Mouse (Mus musculus) forebrain, embryonic 16.5 days (tissue): ENCODE measurements at regions not wholly inside any gene's neighbourhood (a gene's known extent, or its start where the extent isn't known, plus 50 kb on each side); places are given as distances from the start of the nearest gene placed in this dataset.
A peak's percentile ranks its signal among the peaks of the same experiment; 100 is the strongest.

Source experiments
- ATAC-seq: fragments of 200-750 bp; cut with Nextera tagmentation; 2 replicates; pipeline ENCODE4 v1.8.0; 2017; ENCODE audit warnings: mild to moderate bottlenecking, moderate library complexity
- H3K27ac ChIP-seq: fragments of 300-500 bp; sonication (generic); 2 replicates; pipeline ENCODE4 v1.5.1; 2014; ENCODE audit warnings: low read length, control low read depth
- H3K27me3 ChIP-seq: fragments of 300-500 bp; sonication (generic); replicated peaks from 2 replicates; pipeline ENCODE4 v1.6.1; 2014; ENCODE audit warnings: low read length; ENCODE audit not compliant: control insufficient read depth, insufficient read depth
- H3K36me3 ChIP-seq: fragments of 300-500 bp; sonication (generic); 2 replicates; pipeline ENCODE4 v1.6.1; 2014; ENCODE audit not compliant: control insufficient read depth, insufficient read depth
- H3K4me1 ChIP-seq: fragments of 300-500 bp; sonication (generic); replicated peaks from 2 replicates; pipeline ENCODE4 v1.6.1; 2014; ENCODE audit warnings: low read length; ENCODE audit not compliant: control insufficient read depth, insufficient read depth
- H3K4me2 ChIP-seq: fragments of 300-500 bp; sonication (generic); 2 replicates; pipeline ENCODE4 v1.6.1; 2014; ENCODE audit warnings: mild to moderate bottlenecking, low read length, control low read depth
- H3K4me3 ChIP-seq: fragments of 300-500 bp; sonication (generic); replicated peaks from 2 replicates; pipeline ENCODE4 v1.5.1; 2014; ENCODE audit warnings: mild to moderate bottlenecking, low read length, control low read depth
- H3K9ac ChIP-seq: fragments of 300-500 bp; sonication (generic); replicated peaks from 2 replicates; pipeline ENCODE4 v1.6.1; 2014; ENCODE audit warnings: low read depth, low read length, control low read depth
- H3K9me3 ChIP-seq: fragments of 300-500 bp; sonication (generic); 2 replicates; pipeline ENCODE4 v1.6.1; 2016; ENCODE audit warnings: low read length; ENCODE audit not compliant: control insufficient read depth
- whole genome bisulfite sequencing: fragments of 180-500 bp; shearing (Covaris S2); extraction: QIAGEN DNeasy Blood & Tissue Kit; methylation state at CpG from one replicate; pipeline ENCODE4 v1.1.7; 2014; 5-methylcytosine and 5-hydroxymethylcytosine counted together

- Histone ChIP-seq H3K27ac (peak overlapping the region; percentile 27; the same call in 1 of the 2 replicates), H3K9me3 (no peaks in the 10 kb centered on the region), H3K36me3 (no peaks in the 10 kb centered on the region), H3K4me2 (no peak overlapping the region), H3K4me3 (no peak overlapping the region), H3K9ac (no peak overlapping the region), H3K27me3 (no peaks in the 10 kb centered on the region), H3K4me1 (peaks cover 12% of the 10 kb centered on the region)
- peak; percentile 45 for ATAC-seq
- 22% methylated on average over 7 of the region's 7 CpGs for WGBS
Measured at GRCm38 (mm10) chr16:39303371-39303770, 410.9 kb downstream of the Igsf11 start.

- Histone ChIP-seq H3K4me3 (no peak overlapping the region), H3K4me2 (no peak overlapping the region), H3K27ac (no peak overlapping the region), H3K9me3 (no peaks in the 10 kb centered on the region), H3K36me3 (no peaks in the 10 kb centered on the region), H3K27me3 (no peaks in the 10 kb centered on the region), H3K4me1 (peaks cover 7% of the 10 kb centered on the region), H3K9ac (no peak overlapping the region)
- ATAC-seq = no peak
- 52% methylated on average over 5 of the region's 5 CpGs for WGBS
Measured at GRCm38 (mm10) chr16:39307951-39308350, 415.5 kb downstream of the Igsf11 start.

- peak overlapping the region; percentile 32; the same call in 1 of the 2 replicates for H3K9ac ChIP-seq
- no peak overlapping the region for H3K4me3 ChIP-seq
- peak; percentile 95 for ATAC-seq
- no peak overlapping the region for H3K4me2 ChIP-seq
- 22% methylated on average over 15 of the region's 15 CpGs for WGBS
- no peaks in the 10 kb centered on the region for H3K27me3 ChIP-seq
- H3K9me3 ChIP-seq = no peaks in the 10 kb centered on the region
- H3K27ac ChIP-seq = peak overlapping the region; percentile 74
- H3K4me1 ChIP-seq = 0 out of 2 replicates have a peak, but pooled peaks cover 3% of the 10 kb centered on the region
- H3K36me3 ChIP-seq = no peaks in the 10 kb centered on the region
Measured at GRCm38 (mm10) chr16:39316752-39317594, 424.5 kb downstream of the Igsf11 start.

- no peak overlapping the region for H3K4me2 ChIP-seq
- 86% methylated on average over 2 of the region's 2 CpGs for WGBS
Measured at GRCm38 (mm10) chr16:39325627-39326026, 433.2 kb downstream of the Igsf11 start.

GRCm38 (mm10) chr16:39363657-39364056, 471.2 kb downstream of the Igsf11 start:
- no peaks in the 10 kb centered on the region for H3K9me3 ChIP-seq
- no peak for ATAC-seq
- H3K27ac ChIP-seq = no peak overlapping the region
- H3K9ac ChIP-seq = no peak overlapping the region
- no peak overlapping the region for H3K4me3 ChIP-seq
- no peaks in the 10 kb centered on the region for H3K36me3 ChIP-seq
- H3K4me2 ChIP-seq = no peak overlapping the region
- no peaks in the 10 kb centered on the region for H3K27me3 ChIP-seq
- no peaks in the 10 kb centered on the region for H3K4me1 ChIP-seq
- WGBS = 66% methylated on average over 2 of the region's 2 CpGs

More at GRCm38 (mm10) chr16:39325627-39326026, 433.2 kb downstream of the Igsf11 start:
- H3K9ac ChIP-seq = no peak overlapping the region
- ATAC-seq = no peak
- no peaks in the 10 kb centered on the region for H3K27me3 ChIP-seq
- no peaks in the 10 kb centered on the region for H3K36me3 ChIP-seq
- no peak overlapping the region for H3K4me3 ChIP-seq
- H3K4me1 ChIP-seq = no peaks in the 10 kb centered on the region
- H3K27ac ChIP-seq = no peak overlapping the region
- no peaks in the 10 kb centered on the region for H3K9me3 ChIP-seq

- Histone ChIP-seq H3K36me3 (no peaks in the 10 kb centered on the region), H3K4me3 (no peak overlapping the region), H3K27ac (no peak overlapping the region), H3K9me3 (no peaks in the 10 kb centered on the region), H3K9ac (no peak overlapping the region), H3K27me3 (no peaks in the 10 kb centered on the region), H3K4me2 (no peak overlapping the region), H3K4me1 (no peaks in the 10 kb centered on the region)
- no peak for ATAC-seq
- WGBS = 69% methylated on average over 2 of the region's 2 CpGs
Measured at GRCm38 (mm10) chr16:39368276-39368675, 475.8 kb downstream of the Igsf11 start.

GRCm38 (mm10) chr16:39374616-39375015, 482.1 kb downstream of the Igsf11 start:
- no peak overlapping the region for H3K4me2 ChIP-seq
- peak; percentile 47 for ATAC-seq
- H3K27ac ChIP-seq = no peak overlapping the region
- H3K9ac ChIP-seq = no peak overlapping the region
- no peaks in the 10 kb centered on the region for H3K36me3 ChIP-seq
- no peaks in the 10 kb centered on the region for H3K9me3 ChIP-seq
- H3K4me1 ChIP-seq = peaks cover 3% of the 10 kb centered on the region; the same call in 1 of the 2 replicates
- no peaks in the 10 kb centered on the region for H3K27me3 ChIP-seq
- H3K4me3 ChIP-seq = no peak overlapping the region
- 44% methylated on average over 3 of the region's 3 CpGs for WGBS

GRCm38 (mm10) chr16:39379959-39380358, 487.5 kb downstream of the Igsf11 start:
- Histone ChIP-seq H3K4me1 (no peaks in the 10 kb centered on the region), H3K27me3 (no peaks in the 10 kb centered on the region), H3K9me3 (no peaks in the 10 kb centered on the region), H3K4me2 (no peak overlapping the region), H3K9ac (no peak overlapping the region), H3K27ac (no peak overlapping the region), H3K4me3 (no peak overlapping the region), H3K36me3 (no peaks in the 10 kb centered on the region)
- 67% methylated on average over 7 of the region's 7 CpGs for WGBS
- ATAC-seq = no peak

GRCm38 (mm10) chr16:39389943-39390342, 497.5 kb downstream of the Igsf11 start:
- H3K9me3 ChIP-seq = no peaks in the 10 kb centered on the region
- no peak overlapping the region for H3K4me3 ChIP-seq
- H3K9ac ChIP-seq = no peak overlapping the region
- no peaks in the 10 kb centered on the region for H3K36me3 ChIP-seq
- no peak overlapping the region for H3K4me2 ChIP-seq
- WGBS = 79% methylated on average over 5 of the region's 5 CpGs
- H3K4me1 ChIP-seq = no peaks in the 10 kb centered on the region
- H3K27me3 ChIP-seq = no peaks in the 10 kb centered on the region
- ATAC-seq = no peak
- no peak overlapping the region for H3K27ac ChIP-seq
